Comparison of ENCODE assay signal across 26 mouse cellular contexts in the genomic region with DNA sequence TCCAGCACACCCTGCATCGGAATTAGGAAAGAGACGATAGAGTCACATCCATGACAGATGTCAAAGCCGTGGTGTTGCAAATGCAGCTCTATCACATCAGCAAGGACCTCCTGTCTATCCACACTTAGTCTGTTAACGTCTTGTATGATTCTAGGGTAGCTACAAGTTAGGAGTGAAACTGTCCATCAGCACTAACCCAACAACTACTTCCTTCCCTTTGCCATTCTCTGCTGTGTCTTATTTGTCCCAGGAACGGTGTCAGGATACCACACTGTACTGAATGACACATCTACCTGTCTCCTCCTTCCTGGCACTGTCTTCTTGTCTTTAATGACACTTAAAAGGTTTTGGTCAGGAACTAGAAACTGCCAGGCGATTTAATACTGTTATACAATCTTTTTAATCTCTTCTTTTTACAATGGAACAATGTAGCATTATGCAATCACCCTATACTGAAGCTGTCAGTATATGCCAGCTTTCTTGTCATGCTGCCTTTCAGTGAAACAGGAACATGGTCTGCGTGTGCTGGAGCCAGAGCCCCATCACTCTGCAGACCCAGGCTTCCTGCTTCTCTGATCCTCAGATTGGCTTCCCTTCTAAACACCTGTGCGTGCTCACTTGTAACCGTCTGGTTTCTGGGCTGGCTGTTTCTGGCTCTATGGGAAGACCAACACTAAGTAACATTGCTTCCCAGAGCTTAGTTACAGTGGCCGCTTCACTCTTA.
DNase-seq lines count a peak whose midpoint lies in the region; ATAC-seq and TF ChIP-seq lines count a peak whose summit lies in the region.
"Had no signal": no experiment of that assay in that cellular context is flagged by ENCODE, and none has a peak within 500 bp of the region (broad histone marks: within the 10 kb centered on the region; RNA-seq: fewer than 3 reads in every experiment).

No protein-coding gene starts in this region.

- no peak overlapping the region for H3K4me2 ChIP-seq in forebrain, postnatal 0 days (ENCODE audit: low read depth)
- no peak overlapping the region for H3K4me2 ChIP-seq in forebrain, embryonic 13.5 days
- H3K4me2 ChIP-seq in neural tube, embryonic 14.5 days (ENCODE audit: low read depth, low read length) = no peak overlapping the region
- no peak overlapping the region for H3K4me2 ChIP-seq in neural tube, embryonic 15.5 days
- H3K4me2 ChIP-seq: embryonic facial prominence, embryonic 12.5 days; hindbrain, embryonic 14.5 days; limb, embryonic 12.5 days; liver, embryonic 11.5 days; midbrain, embryonic 12.5 days; stomach, embryonic 15.5 days had no signal

- no peaks in the 10 kb centered on the region for H3K9me3 ChIP-seq in forebrain, postnatal 0 days (ENCODE audit: low read length)
- no peaks in the 10 kb centered on the region for H3K9me3 ChIP-seq in forebrain, embryonic 13.5 days (replicated peaks)
- H3K9me3 ChIP-seq in neural tube, embryonic 14.5 days (ENCODE audit: control insufficient read depth, low read length) = no peaks in the 10 kb centered on the region
- H3K9me3 ChIP-seq in neural tube, embryonic 15.5 days (replicated peaks) = no peaks in the 10 kb centered on the region
- H3K9me3 ChIP-seq: embryonic facial prominence, embryonic 12.5 days; limb, embryonic 12.5 days; midbrain, embryonic 12.5 days; stomach, embryonic 15.5 days had no signal

- no peak overlapping the region for H3K9ac ChIP-seq in forebrain, postnatal 0 days
- no peak overlapping the region for H3K9ac ChIP-seq in forebrain, embryonic 13.5 days
- H3K9ac ChIP-seq in neural tube, embryonic 14.5 days (replicated peaks; ENCODE audit: low read depth, low read length) = no peak overlapping the region
- H3K9ac ChIP-seq in neural tube, embryonic 15.5 days (replicated peaks) = no peak overlapping the region
- H3K9ac ChIP-seq: embryonic facial prominence, embryonic 12.5 days; hindbrain, embryonic 14.5 days; limb, embryonic 12.5 days; liver, postnatal 0 days; midbrain, embryonic 12.5 days; stomach, embryonic 15.5 days had no signal

- H3K27ac ChIP-seq in forebrain, postnatal 0 days (ENCODE audit: low read depth, low read length) = no peak overlapping the region
- no peak overlapping the region for H3K27ac ChIP-seq in forebrain, embryonic 13.5 days
- H3K27ac ChIP-seq in neural tube, embryonic 14.5 days (ENCODE audit: low read depth, low read length) = no peak overlapping the region
- no peak overlapping the region; the same call in 1 of the 2 replicates for H3K27ac ChIP-seq in neural tube, embryonic 15.5 days (replicated peaks)
- H3K27ac ChIP-seq: embryonic facial prominence, embryonic 12.5 days; hindbrain, embryonic 14.5 days; kidney, postnatal 0 days; limb, embryonic 12.5 days; macrophage; midbrain, embryonic 12.5 days; stomach, embryonic 15.5 days had no signal

- peak; percentile 34; the same call in 1 of the 2 replicates for ATAC-seq in forebrain, postnatal 0 days
- ATAC-seq in forebrain, embryonic 13.5 days = no peak
- ATAC-seq in neural tube, embryonic 14.5 days (ENCODE audit: low read depth) = 0 out of 2 replicates have a peak, but pooled peaks have one; percentile 38
- ATAC-seq in neural tube, embryonic 15.5 days (ENCODE audit: low FRiP score) = no peak
- ATAC-seq: CD4-positive, CD25-positive, alpha-beta regulatory T cell, adult 4 months; forebrain, embryonic 14.5 days; inflammation-experienced regulatory T-cells, adult 6 months; liver, postnatal 0 days; lung, postnatal 0 days had no signal

- H3K36me3 ChIP-seq in forebrain, postnatal 0 days (ENCODE audit: insufficient read depth) = no peaks in the 10 kb centered on the region
- no peaks in the 10 kb centered on the region for H3K36me3 ChIP-seq in forebrain, embryonic 13.5 days (ENCODE audit: poor library complexity, severe bottlenecking)
- no peaks in the 10 kb centered on the region for H3K36me3 ChIP-seq in neural tube, embryonic 14.5 days (ENCODE audit: control insufficient read depth, insufficient read depth, low read length)
- no peaks in the 10 kb centered on the region for H3K36me3 ChIP-seq in neural tube, embryonic 15.5 days
- H3K36me3 ChIP-seq: embryonic facial prominence, embryonic 12.5 days; limb, embryonic 12.5 days; midbrain, embryonic 12.5 days; stomach, embryonic 15.5 days had no signal

- H3K4me3 ChIP-seq in forebrain, postnatal 0 days (ENCODE audit: low read depth, low read length) = no peak overlapping the region
- H3K4me3 ChIP-seq in forebrain, embryonic 13.5 days = no peak overlapping the region
- no peak overlapping the region for H3K4me3 ChIP-seq in neural tube, embryonic 14.5 days (ENCODE audit: low read depth, low read length)
- no peak overlapping the region for H3K4me3 ChIP-seq in neural tube, embryonic 15.5 days (replicated peaks)
- H3K4me3 ChIP-seq: embryonic facial prominence, embryonic 12.5 days; erythroblast, embryonic 14.5 days; limb, embryonic 12.5 days; midbrain, embryonic 12.5 days; stomach, embryonic 15.5 days had no signal

- WGBS in forebrain, postnatal 0 days = 81% methylated on average over 10 of the region's 10 CpGs
- WGBS in forebrain, embryonic 13.5 days = 86% methylated on average over 10 of the region's 10 CpGs
- WGBS in neural tube, embryonic 14.5 days = 84% methylated on average over 10 of the region's 10 CpGs
- 84% methylated on average over 10 of the region's 10 CpGs for WGBS in neural tube, embryonic 15.5 days

- intact Hi-C loops in left cerebral cortex, postnatal 4 days (cut with DNase I) = no loop called here

- TF ChIP-seq CTCF in forebrain, postnatal 0 days (IDR thresholded peaks at IDR 0.05; ENCODE audit: low read depth) = no peak

- H3K27me3 ChIP-seq in forebrain, postnatal 0 days (ENCODE audit: insufficient read depth, low read length) = no peaks in the 10 kb centered on the region
- no peaks in the 10 kb centered on the region for H3K27me3 ChIP-seq in forebrain, embryonic 13.5 days
- H3K27me3 ChIP-seq in neural tube, embryonic 14.5 days (ENCODE audit: control insufficient read depth, insufficient read depth, low read length) = no peaks in the 10 kb centered on the region
- H3K27me3 ChIP-seq in neural tube, embryonic 15.5 days (replicated peaks) = no peaks in the 10 kb centered on the region
- H3K27me3 ChIP-seq: embryonic facial prominence, embryonic 12.5 days; limb, embryonic 12.5 days; midbrain, embryonic 12.5 days; stomach, embryonic 15.5 days had no signal

- H3K4me1 ChIP-seq in forebrain, postnatal 0 days (ENCODE audit: insufficient read depth) = no peaks in the 10 kb centered on the region
- H3K4me1 ChIP-seq in forebrain, embryonic 13.5 days = no peaks in the 10 kb centered on the region
- no peaks in the 10 kb centered on the region for H3K4me1 ChIP-seq in neural tube, embryonic 14.5 days (ENCODE audit: control insufficient read depth, insufficient read depth, low read length)
- H3K4me1 ChIP-seq in neural tube, embryonic 15.5 days = peaks cover 8% of the 10 kb centered on the region
- H3K4me1 ChIP-seq: embryonic facial prominence, embryonic 12.5 days; midbrain, embryonic 12.5 days; stomach, embryonic 15.5 days had no signal

- DNase-seq in forebrain, postnatal 0 days = no peak
- DNase-seq in fat pad, adult 2 months (ENCODE audit: extremely low read depth, low read depth, low spot score) = peak; percentile 19
- DNase-seq in thymus, postnatal 4 days = peak; percentile 16
- DNase-seq in left cerebral cortex, postnatal 4 days = no peak
- DNase-seq: adrenal gland, postnatal 14 days; cerebellum, adult 9-10 months; gastrocnemius, postnatal 14 days; heart, postnatal 36 days; kidney, adult 18-20 months; liver, postnatal 0 days had no signal

Comparison
In these comparisons a context has a peak if more than half of its experiments do, and no peak if none do; other contexts are left out.
1. ATAC-seq: peak in forebrain, postnatal 0 days (single experiment) and neural tube, embryonic 14.5 days (single experiment); none in forebrain, embryonic 13.5 days (single experiment) and neural tube, embryonic 15.5 days (single experiment).
2. DNase-seq: peak in fat pad, adult 2 months (single experiment) and thymus, postnatal 4 days (single experiment); none in forebrain, postnatal 0 days (single experiment) and left cerebral cortex, postnatal 4 days (single experiment).